Comparison of ENCODE assay signal across 11 mouse cellular contexts in the genomic region with DNA sequence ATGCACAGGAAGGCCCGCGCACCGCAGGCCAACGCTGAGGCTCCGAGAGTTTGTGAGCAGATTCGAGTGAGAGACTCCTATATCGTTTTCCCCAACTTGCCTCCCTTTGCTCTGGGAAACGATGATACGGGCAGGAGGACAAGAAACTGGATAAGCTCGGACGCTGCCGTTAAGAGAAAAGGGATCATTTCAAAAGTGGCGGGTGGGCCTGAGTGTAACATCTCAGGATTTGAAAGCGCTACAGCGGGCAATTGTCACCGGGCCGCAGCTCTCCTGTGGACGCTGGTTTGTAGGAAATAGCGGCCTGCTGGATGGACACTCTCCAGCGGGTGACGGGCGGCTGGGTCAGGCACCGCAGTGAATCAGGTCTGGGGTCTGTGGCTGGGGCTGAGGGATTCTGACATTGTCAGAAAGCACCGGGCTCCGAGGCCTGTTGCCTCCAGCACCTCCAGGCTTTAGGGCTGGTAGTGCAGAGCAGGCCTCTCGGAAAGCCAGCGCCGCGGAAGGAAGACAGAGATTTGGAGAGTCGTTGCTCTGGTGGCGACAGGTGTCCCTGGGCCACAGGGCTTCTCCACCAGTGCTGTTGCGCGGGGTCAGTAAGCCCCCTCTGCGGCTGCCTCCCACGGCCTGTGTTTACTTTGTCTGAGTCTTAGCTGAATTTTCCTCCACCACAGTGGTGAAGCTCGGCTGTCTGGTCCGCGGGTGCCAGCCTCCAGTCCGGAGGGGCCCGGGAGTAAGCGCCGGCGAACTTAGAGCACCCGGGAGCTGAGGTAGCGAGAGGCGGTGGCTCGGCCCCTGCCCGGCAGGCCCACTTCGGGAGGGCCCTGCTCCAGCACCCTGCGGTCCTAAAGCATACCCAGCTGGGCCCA. TPM values are rescaled to one million over a fixed set of nuclear protein-coding genes. Genes with fewer than 3 reads are reported as not detected.
DNase-seq lines count a peak whose midpoint lies in the region; ATAC-seq lines count a peak whose summit lies in the region.
"Had no signal": no experiment of that assay in that cellular context is flagged by ENCODE, and none has a peak within 500 bp of the region (broad histone marks: within the 10 kb centered on the region; RNA-seq: fewer than 3 reads in every experiment).

No protein-coding gene starts in this region.

- H3K9ac ChIP-seq in forebrain, embryonic 11.5 days (ENCODE audit: low read length) = no peak overlapping the region
- H3K9ac ChIP-seq in forebrain, embryonic 15.5 days (replicated peaks) = no peak overlapping the region
- no peak overlapping the region for H3K9ac ChIP-seq in kidney, embryonic 15.5 days
- H3K9ac ChIP-seq in midbrain, embryonic 13.5 days (replicated peaks) = no peak overlapping the region

- H3K9me3 ChIP-seq in forebrain, embryonic 11.5 days (ENCODE audit: control insufficient read depth, low read length) = no peaks in the 10 kb centered on the region
- H3K9me3 ChIP-seq in forebrain, embryonic 15.5 days = no peaks in the 10 kb centered on the region
- H3K9me3 ChIP-seq in kidney, embryonic 15.5 days (replicated peaks) = no peaks in the 10 kb centered on the region
- H3K9me3 ChIP-seq in midbrain, embryonic 13.5 days = no peaks in the 10 kb centered on the region

- DNase-seq in forebrain, embryonic 11.5 days (ENCODE audit: low spot score) = no peak
- DNase-seq in kidney, adult 11 months = no peak
- DNase-seq in embryo, embryonic 9.5 days (ENCODE audit: extremely low spot score) = peak; percentile 65
- DNase-seq in cerebellum, adult 11 months = no peak
- DNase-seq: cerebellum, adult 9-11 months; gastrocnemius, postnatal 36 days had no signal

- peaks cover 21% of the 10 kb centered on the region for H3K4me1 ChIP-seq in forebrain, embryonic 11.5 days (replicated peaks; ENCODE audit: control insufficient read depth, insufficient read depth, low read length)
- peaks cover 15% of the 10 kb centered on the region for H3K4me1 ChIP-seq in forebrain, embryonic 15.5 days
- peaks cover 37% of the 10 kb centered on the region for H3K4me1 ChIP-seq in kidney, embryonic 15.5 days
- H3K4me1 ChIP-seq in midbrain, embryonic 13.5 days (replicated peaks) = peaks cover 24% of the 10 kb centered on the region

- no peak for ATAC-seq in forebrain, embryonic 11.5 days (replicated peaks; ENCODE audit: low FRiP score)
- no peak for ATAC-seq in forebrain, embryonic 15.5 days (replicated peaks)
- no peak for ATAC-seq in kidney, embryonic 15.5 days (replicated peaks; ENCODE audit: low FRiP score)
- no peak for ATAC-seq in midbrain, embryonic 13.5 days
- ATAC-seq in monocyte, adult 5-6 weeks (replicated peaks; ENCODE audit: insufficient number of reproducible peaks, low FRiP score, low TSS enrichment, poor library complexity, severe bottlenecking) = no peak

- peak overlapping the region; percentile 10; the same call in 1 of the 2 replicates for H3K4me3 ChIP-seq in forebrain, embryonic 11.5 days (ENCODE audit: low read depth, low read length)
- no peak overlapping the region for H3K4me3 ChIP-seq in forebrain, embryonic 15.5 days
- peak overlapping the region; percentile 17 for H3K4me3 ChIP-seq in kidney, embryonic 15.5 days (replicated peaks)
- peak overlapping the region; percentile 22 for H3K4me3 ChIP-seq in midbrain, embryonic 13.5 days (replicated peaks)

- H3K36me3 ChIP-seq in forebrain, embryonic 11.5 days (ENCODE audit: control insufficient read depth, insufficient read depth, low read length) = no peaks in the 10 kb centered on the region
- H3K36me3 ChIP-seq in forebrain, embryonic 15.5 days = no peaks in the 10 kb centered on the region
- H3K36me3 ChIP-seq in kidney, embryonic 15.5 days = no peaks in the 10 kb centered on the region
- H3K36me3 ChIP-seq in midbrain, embryonic 13.5 days = no peaks in the 10 kb centered on the region

- peaks cover 96% of the 10 kb centered on the region for H3K27me3 ChIP-seq in forebrain, embryonic 11.5 days (ENCODE audit: control insufficient read depth, insufficient read depth, low read length)
- peaks cover 93% of the 10 kb centered on the region for H3K27me3 ChIP-seq in forebrain, embryonic 15.5 days
- peaks cover 99% of the 10 kb centered on the region for H3K27me3 ChIP-seq in kidney, embryonic 15.5 days
- peaks cover 98% of the 10 kb centered on the region for H3K27me3 ChIP-seq in midbrain, embryonic 13.5 days

- no peak overlapping the region for H3K27ac ChIP-seq in forebrain, embryonic 11.5 days (ENCODE audit: low read depth, low read length)
- no peak overlapping the region for H3K27ac ChIP-seq in forebrain, embryonic 15.5 days (replicated peaks)
- H3K27ac ChIP-seq in kidney, embryonic 15.5 days = no peak overlapping the region
- H3K27ac ChIP-seq in midbrain, embryonic 13.5 days = no peak overlapping the region

- under 1% methylated on average over 46 of the region's 50 CpGs for WGBS in forebrain, embryonic 11.5 days
- 3% methylated on average over 50 of the region's 50 CpGs for WGBS in forebrain, embryonic 15.5 days
- 1% methylated on average over 50 of the region's 50 CpGs for WGBS in kidney, embryonic 15.5 days
- WGBS in midbrain, embryonic 13.5 days = under 1% methylated on average over 50 of the region's 50 CpGs

- peak overlapping the region; percentile 21; the same call in 1 of the 2 replicates for H3K4me2 ChIP-seq in forebrain, embryonic 11.5 days (ENCODE audit: low read depth, low read length, severe bottlenecking)
- H3K4me2 ChIP-seq in forebrain, embryonic 15.5 days (replicated peaks) = no peak overlapping the region
- H3K4me2 ChIP-seq in kidney, embryonic 15.5 days = peak overlapping the region; percentile 25
- H3K4me2 ChIP-seq in midbrain, embryonic 13.5 days (replicated peaks) = peak overlapping the region; percentile 24

RNA-seq across cellular contexts. Expression of gene Sim2, which starts 2.2 kb away (rescaled TPM):
- 1.2 and 1.3 TPM in 2 replicates for polyA plus RNA-seq in forebrain, embryonic 11.5 days (2014; fragmentation: Nextera tagmentation; extraction: Ambion mirVana)
- polyA plus RNA-seq in forebrain, embryonic 15.5 days (2015; fragmentation: Nextera tagmentation; extraction: Ambion mirVana) = 0.04 TPM in 1 of 2 replicates, not detected in the other
- 2.1 and 2.5 TPM in 2 replicates for polyA plus RNA-seq in kidney, embryonic 15.5 days (2015; fragmentation: Nextera tagmentation; extraction: Ambion mirVana)
- polyA plus RNA-seq in midbrain, embryonic 13.5 days (2015; fragmentation: Nextera tagmentation; extraction: Ambion mirVana) = 0.24 and 0.44 TPM in 2 replicates
- total RNA-seq in monocyte, adult 5-6 weeks (2017) = not detected in 3 replicates
- total RNA-seq: megakaryocyte, adult 5-6 weeks had no signal
